Mouse (Mus musculus) liver, embryonic 18 days (tissue): ENCODE measurements around the gene Gtf2a1l. TPM values are rescaled to one million over a fixed set of nuclear protein-coding genes. Genes with fewer than 3 reads are reported as not detected.

Experiments
- polyA plus RNA-seq: library from polyadenylated mRNA; depleted of rRNA; stranded (reverse); fragments of >200 nt; gene quantifications from 2 replicates; pipeline ENCODE4 v1.2.3, GENCODE M21; 2012; rRNA removed

Gene Gtf2a1l
- not detected in 2 replicates for polyA plus RNA-seq

GRCm38 (mm10) chr17:88668452-88668851, at the start of gene Gtf2a1l:
Gene Gtf2a1l, plus strand, starts transcription at chr17:88668660.

Other genes starting within 250 kb of the Gtf2a1l start
- 3.9 and 4.3 TPM in 2 replicates for gene Foxn2, start 227.9 kb upstream of the Gtf2a1l start, polyA plus RNA-seq
- gene Ppp1r21, start 138.5 kb upstream of the Gtf2a1l start, polyA plus RNA-seq = 13.5 and 15.8 TPM in 2 replicates
- gene Ston1, start 71.0 kb upstream of the Gtf2a1l start, polyA plus RNA-seq = 2.5 and 2.7 TPM in 2 replicates
- gene Lhcgr, start 123.3 kb downstream of the Gtf2a1l start, polyA plus RNA-seq = under 0.01 and 0.03 TPM in 2 replicates